Mouse (Mus musculus): Measurements from ENCODE around the gene Mcf2l. TPM values are rescaled to one million over a fixed set of nuclear protein-coding genes. Genes with fewer than 3 reads are reported as not detected.

Gene Mcf2l
- polyA plus RNA-seq, 1 experiment from 2014 or later = 9.5 TPM

DNA sequence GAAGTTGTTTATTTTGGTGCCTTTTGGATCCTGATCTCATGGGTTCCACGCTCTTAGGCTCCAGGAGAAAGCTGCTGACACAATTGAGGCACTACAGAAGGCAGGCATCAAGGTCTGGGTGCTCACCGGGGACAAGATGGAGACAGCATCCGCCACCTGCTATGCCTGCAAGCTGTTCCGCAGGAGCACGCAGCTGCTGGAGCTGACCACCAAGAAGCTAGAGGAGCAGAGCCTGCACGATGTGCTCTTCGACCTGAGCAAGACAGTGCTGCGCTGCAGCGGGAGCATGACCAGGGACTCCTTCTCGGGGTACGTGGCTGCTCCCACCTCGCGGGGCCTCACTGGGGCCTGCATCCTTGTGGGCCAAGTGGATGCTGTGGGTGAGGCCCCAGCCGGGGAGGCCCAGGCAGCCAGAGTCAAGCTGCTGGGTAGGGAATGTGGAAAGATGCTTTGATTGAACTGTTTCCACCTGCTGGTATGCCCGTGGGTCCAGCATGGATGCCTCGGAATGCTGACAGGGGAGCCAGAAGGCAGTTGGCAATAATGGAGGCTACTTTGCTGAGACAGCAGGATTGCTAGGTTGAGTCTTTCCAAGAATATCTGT lies 29.2 kb upstream of the Mcf2l start:
- Histone ChIP-seq H3K4me3 (no peak overlapping the region), H3K4me1 (no peaks in the 10 kb centered on the region), H3K27me3 (no peaks in the 10 kb centered on the region), H3K9me3 (no peaks in the 10 kb centered on the region), H3K27ac (no peak overlapping the region), H3K9ac (no peak overlapping the region), H3K36me3 (peaks cover 90% of the 10 kb centered on the region), H3K4me2 (no peak overlapping the region)
- 91% methylated on average over 16 of the region's 16 CpGs for WGBS
- no peak for ATAC-seq (ENCODE audit: insufficient number of reproducible peaks, low FRiP score, low TSS enrichment, low read depth)

- Histone ChIP-seq H3K4me3 (no peak overlapping the region), H3K36me3 (peaks cover 95% of the 10 kb centered on the region), H3K27me3 (no peaks in the 10 kb centered on the region), H3K9me3 (no peaks in the 10 kb centered on the region), H3K4me2 (no peak overlapping the region), H3K9ac (no peak overlapping the region), H3K4me1 (no peaks in the 10 kb centered on the region), H3K27ac (no peak overlapping the region)
- no peak for ATAC-seq (ENCODE audit: insufficient number of reproducible peaks, low FRiP score, low TSS enrichment, low read depth)
- WGBS = 90% methylated on average over 6 of the region's 6 CpGs
These were observed 27.2 kb upstream of the Mcf2l start for GRCm38 (mm10) chr8:12846447-12846846.

DNA sequence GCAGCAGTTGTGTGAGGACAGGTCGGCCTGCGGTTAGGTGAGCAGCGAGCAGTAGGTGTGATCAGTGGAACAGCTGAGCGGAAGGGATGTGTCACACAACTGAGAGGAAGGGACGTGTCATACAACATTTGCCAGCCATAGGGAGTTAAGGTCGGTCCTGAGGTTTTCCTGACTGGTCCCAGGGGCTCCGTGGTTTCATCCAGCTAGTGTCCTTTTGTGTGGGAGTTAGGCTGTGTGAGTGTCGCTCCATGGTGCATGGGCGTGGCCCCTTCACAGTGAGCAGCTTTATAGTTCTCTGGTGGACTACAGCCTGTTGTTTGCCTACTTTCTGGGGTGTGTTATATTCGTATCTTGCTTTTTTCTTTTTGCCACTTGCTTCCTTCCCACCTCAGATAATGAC lies 22.4 kb upstream of the Mcf2l start:
- Histone ChIP-seq H3K27me3 (no peaks in the 10 kb centered on the region), H3K36me3 (peaks cover 86% of the 10 kb centered on the region), H3K27ac (no peak overlapping the region), H3K9me3 (no peaks in the 10 kb centered on the region), H3K4me2 (no peak overlapping the region), H3K4me1 (no peaks in the 10 kb centered on the region), H3K9ac (no peak overlapping the region), H3K4me3 (no peak overlapping the region)
- no peak for ATAC-seq (ENCODE audit: insufficient number of reproducible peaks, low FRiP score, low TSS enrichment, low read depth)
- WGBS = 88% methylated on average over 10 of the region's 10 CpGs

GRCm38 (mm10) chr8:12856038-12856437 lies 17.6 kb upstream of the Mcf2l start:
- no peak overlapping the region for H3K27ac ChIP-seq
- peaks cover 83% of the 10 kb centered on the region for H3K36me3 ChIP-seq
- ATAC-seq (ENCODE audit: insufficient number of reproducible peaks, low FRiP score, low TSS enrichment, low read depth) = no peak
- no peak overlapping the region for H3K4me3 ChIP-seq
- H3K4me1 ChIP-seq = no peaks in the 10 kb centered on the region
- WGBS = 76% methylated on average over 15 of the region's 15 CpGs
- H3K9ac ChIP-seq = no peak overlapping the region
- H3K9me3 ChIP-seq = no peaks in the 10 kb centered on the region
- no peaks in the 10 kb centered on the region for H3K27me3 ChIP-seq
- no peak overlapping the region for H3K4me2 ChIP-seq

DNA sequence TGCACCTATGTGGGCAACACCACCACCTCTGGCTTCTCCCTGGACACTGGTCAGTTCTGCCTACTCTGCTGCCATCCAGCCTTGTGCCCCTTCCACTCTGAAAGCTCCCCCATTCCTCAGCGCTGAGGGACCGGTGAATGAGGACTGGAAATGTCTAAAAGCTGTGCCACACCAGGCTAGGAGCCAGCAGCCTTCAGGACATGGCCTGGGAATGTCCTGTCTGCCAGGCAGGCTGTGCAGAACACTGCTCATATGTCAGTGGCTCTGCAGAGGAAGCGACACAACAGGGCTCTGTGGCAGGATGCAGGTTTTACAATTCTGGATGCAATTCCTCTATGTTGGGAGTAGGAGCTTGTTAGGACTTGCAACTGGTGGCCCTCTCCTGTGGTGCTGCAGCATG lies 10.5 kb upstream of the Mcf2l start:
- ATAC-seq (ENCODE audit: insufficient number of reproducible peaks, low FRiP score, low TSS enrichment, low read depth) = no peak
- 78% methylated on average over 3 of the region's 3 CpGs for WGBS
- Histone ChIP-seq H3K4me1 (no peaks in the 10 kb centered on the region; the same call in 1 of the 2 replicates), H3K27me3 (no peaks in the 10 kb centered on the region), H3K4me3 (no peak overlapping the region), H3K27ac (no peak overlapping the region), H3K4me2 (no peak overlapping the region), H3K36me3 (peaks cover 86% of the 10 kb centered on the region), H3K9me3 (no peaks in the 10 kb centered on the region), H3K9ac (no peak overlapping the region)

DNA sequence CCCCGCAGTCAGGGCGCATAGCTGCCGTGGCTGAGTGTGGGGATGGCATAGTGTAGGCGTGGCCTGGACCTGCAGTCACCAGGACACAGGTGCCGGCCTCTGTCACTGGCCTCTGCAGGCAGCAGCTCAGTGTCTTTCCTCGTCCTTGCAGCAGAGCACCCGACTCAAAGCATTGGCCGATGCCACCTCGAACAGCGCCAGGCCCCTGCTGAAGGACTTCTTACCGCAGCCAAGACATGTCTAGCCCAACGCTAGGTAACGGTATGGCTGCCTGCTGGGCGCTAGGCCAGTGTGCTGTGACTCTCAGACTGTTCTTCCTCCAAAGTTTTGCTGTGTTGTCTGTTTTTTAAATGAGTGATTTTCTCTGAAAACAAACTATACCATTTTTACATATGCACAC lies 10.0 kb upstream of the Mcf2l start:
- H3K9me3 ChIP-seq = no peaks in the 10 kb centered on the region
- no peak overlapping the region for H3K27ac ChIP-seq
- H3K27me3 ChIP-seq = no peaks in the 10 kb centered on the region
- H3K4me1 ChIP-seq = no peaks in the 10 kb centered on the region; the same call in 1 of the 2 replicates
- no peak overlapping the region for H3K4me3 ChIP-seq
- WGBS = 85% methylated on average over 14 of the region's 14 CpGs
- H3K9ac ChIP-seq = no peak overlapping the region
- H3K36me3 ChIP-seq = peaks cover 81% of the 10 kb centered on the region
- no peak overlapping the region for H3K4me2 ChIP-seq
- ATAC-seq (ENCODE audit: insufficient number of reproducible peaks, low FRiP score, low TSS enrichment, low read depth) = no peak

DNA sequence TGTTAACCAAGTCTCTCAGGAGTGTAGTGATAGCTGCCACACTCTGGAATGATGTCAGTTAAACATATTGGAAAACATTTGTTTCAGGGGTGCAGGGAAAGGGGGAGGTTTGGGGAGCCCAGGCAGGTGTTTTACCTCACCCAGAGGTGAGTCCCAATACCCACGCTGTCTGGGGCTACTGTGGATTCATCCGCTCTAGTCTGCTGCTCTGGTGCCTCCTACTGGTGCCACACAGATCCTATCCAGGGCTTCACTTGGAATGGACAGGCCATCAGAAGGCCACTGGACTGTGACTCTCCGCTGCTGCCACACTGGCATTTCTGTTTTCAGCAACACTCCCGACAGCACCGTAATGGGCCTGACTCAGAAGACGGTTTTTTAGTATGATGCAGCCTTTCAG lies 7.8 kb upstream of the Mcf2l start:
- no peak overlapping the region for H3K4me2 ChIP-seq
- no peak overlapping the region for H3K27ac ChIP-seq
- H3K4me1 ChIP-seq = no peaks in the 10 kb centered on the region; the same call in 1 of the 2 replicates
- ATAC-seq (ENCODE audit: insufficient number of reproducible peaks, low FRiP score, low TSS enrichment, low read depth) = no peak
- no peaks in the 10 kb centered on the region for H3K9me3 ChIP-seq
- H3K27me3 ChIP-seq = no peaks in the 10 kb centered on the region
- peaks cover 60% of the 10 kb centered on the region for H3K36me3 ChIP-seq
- WGBS = 74% methylated on average over 6 of the region's 6 CpGs
- H3K4me3 ChIP-seq = no peak overlapping the region
- no peak overlapping the region for H3K9ac ChIP-seq

- peaks cover 24% of the 10 kb centered on the region for H3K36me3 ChIP-seq
- H3K9me3 ChIP-seq = no peaks in the 10 kb centered on the region
- ATAC-seq (ENCODE audit: insufficient number of reproducible peaks, low FRiP score, low TSS enrichment, low read depth) = no peak
- no peak overlapping the region for H3K4me3 ChIP-seq
- no peak overlapping the region for H3K9ac ChIP-seq
- peaks cover 17% of the 10 kb centered on the region; the same call in 1 of the 2 replicates for H3K27me3 ChIP-seq
- H3K27ac ChIP-seq = no peak overlapping the region
- H3K4me2 ChIP-seq = no peak overlapping the region
- WGBS = 72% methylated on average over 3 of the region's 3 CpGs
- H3K4me1 ChIP-seq = peaks cover 12% of the 10 kb centered on the region
These were observed 3.9 kb upstream of the Mcf2l start for GRCm38 (mm10) chr8:12869661-12870060.

GRCm38 (mm10) chr8:12870656-12871055 lies 3.0 kb upstream of the Mcf2l start:
- no peak overlapping the region for H3K9ac ChIP-seq
- no peak overlapping the region for H3K4me2 ChIP-seq
- no peaks in the 10 kb centered on the region for H3K9me3 ChIP-seq
- no peak overlapping the region for H3K27ac ChIP-seq
- H3K27me3 ChIP-seq = peaks cover 21% of the 10 kb centered on the region
- WGBS = 86% methylated on average over 5 of the region's 5 CpGs
- peaks cover 12% of the 10 kb centered on the region for H3K4me1 ChIP-seq
- H3K4me3 ChIP-seq = no peak overlapping the region
- H3K36me3 ChIP-seq = peaks cover 14% of the 10 kb centered on the region; the same call in 1 of the 2 replicates
- no peak for ATAC-seq (ENCODE audit: insufficient number of reproducible peaks, low FRiP score, low TSS enrichment, low read depth)

DNA sequence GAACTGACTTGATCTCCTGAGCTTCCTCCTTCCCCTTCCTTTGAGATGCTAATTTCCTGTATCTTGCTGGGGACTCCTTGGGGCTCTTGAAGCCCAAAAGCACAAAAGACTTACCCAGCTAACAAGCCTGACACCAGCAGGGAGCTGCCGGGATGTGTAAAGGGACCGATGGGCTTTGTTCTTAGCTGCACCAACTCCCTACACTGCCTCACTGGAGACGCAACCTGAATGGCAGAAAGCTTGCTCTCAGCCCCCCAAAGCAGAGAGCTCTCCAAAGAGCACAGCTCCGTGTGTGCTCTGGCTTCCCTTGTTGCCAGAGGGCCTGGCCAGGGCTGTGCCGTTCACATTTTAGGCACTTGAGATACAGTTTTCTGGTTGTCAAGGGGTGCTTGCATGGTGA lies 2.1 kb upstream of the Mcf2l start:
- Histone ChIP-seq H3K27ac (no peak overlapping the region), H3K36me3 (0 out of 2 replicates have a peak, but pooled peaks cover 7% of the 10 kb centered on the region), H3K4me2 (no peak overlapping the region), H3K27me3 (peaks cover 21% of the 10 kb centered on the region), H3K9ac (no peak overlapping the region), H3K9me3 (no peaks in the 10 kb centered on the region), H3K4me1 (peaks cover 12% of the 10 kb centered on the region), H3K4me3 (no peak overlapping the region)
- 17% methylated on average over 5 of the region's 5 CpGs for WGBS
- ATAC-seq (ENCODE audit: insufficient number of reproducible peaks, low FRiP score, low TSS enrichment, low read depth) = no peak

DNA sequence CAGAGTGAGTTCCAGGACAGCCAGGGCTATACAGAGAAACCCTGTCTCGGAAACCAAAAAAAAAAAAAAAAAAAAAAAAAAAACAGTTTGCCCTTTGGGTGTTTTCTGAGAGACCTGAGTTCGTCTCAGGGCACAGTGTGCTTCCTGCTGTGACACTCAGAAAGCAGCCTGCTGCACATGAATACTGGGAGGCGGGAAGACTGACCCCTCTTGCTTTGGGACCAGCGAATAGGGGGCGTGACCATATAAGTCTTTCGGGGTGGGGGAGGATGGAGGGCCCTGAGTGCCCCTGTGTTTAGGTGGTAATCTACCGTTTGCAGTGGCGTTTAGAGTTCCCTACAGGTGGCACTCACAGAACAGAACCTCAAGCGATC lies 636 bp upstream of the Mcf2l start:
- Histone ChIP-seq H3K4me3 (peak overlapping the region; percentile 49), H3K9ac (no peak overlapping the region), H3K4me1 (peaks cover 12% of the 10 kb centered on the region), H3K27me3 (peaks cover 21% of the 10 kb centered on the region), H3K27ac (no peak overlapping the region), H3K4me2 (peak overlapping the region; percentile 84), H3K9me3 (no peaks in the 10 kb centered on the region), H3K36me3 (no peaks in the 10 kb centered on the region)
- 8% methylated on average over 9 of the region's 9 CpGs for WGBS
- no peak for ATAC-seq (ENCODE audit: insufficient number of reproducible peaks, low FRiP score, low TSS enrichment, low read depth)

GRCm38 (mm10) chr8:12874194-12874791 lies 687 bp downstream of the Mcf2l start:
- peak overlapping the region; percentile 49 for H3K4me3 ChIP-seq
- peaks cover 12% of the 10 kb centered on the region for H3K4me1 ChIP-seq
- H3K27me3 ChIP-seq = peaks cover 21% of the 10 kb centered on the region
- no peaks in the 10 kb centered on the region for H3K9me3 ChIP-seq
- H3K4me2 ChIP-seq = peak overlapping the region; percentile 84
- no peaks in the 10 kb centered on the region for H3K36me3 ChIP-seq
- 19% methylated on average over 8 of the region's 8 CpGs for WGBS
- no peak overlapping the region for H3K9ac ChIP-seq
- no peak overlapping the region for H3K27ac ChIP-seq
- no peak for ATAC-seq (ENCODE audit: insufficient number of reproducible peaks, low FRiP score, low TSS enrichment, low read depth)

All from limb, embryonic 15.5 days (tissue).